Mouse (Mus musculus) liver, embryonic 16.5 days (tissue): ENCODE measurements around the gene A930018P22Rik. TPM values are rescaled to one million over a fixed set of nuclear protein-coding genes. Genes with fewer than 3 reads are reported as not detected.
"Not testable (repeated sequence)": the region's sequence is repeated elsewhere in the genome, so short reads cannot be mapped to it uniquely, and the experiment has no call there.

Experiments
- ATAC-seq: fragments of 200-750 bp; cut with Nextera tagmentation; 2 replicates; pipeline ENCODE4 v1.8.0; 2017; ENCODE audit warnings: low read depth, mild to moderate bottlenecking, moderate number of reproducible peaks, moderate library complexity
- H3K27ac ChIP-seq: fragments of 300-500 bp; sonication (generic); 2 replicates; pipeline ENCODE4 v1.5.1; 2014; ENCODE audit warnings: mild to moderate bottlenecking, low read length
- H3K27me3 ChIP-seq: fragments of 300-500 bp; sonication (generic); 2 replicates; pipeline ENCODE4 v1.6.1; 2014; ENCODE audit warnings: low read depth, low read length, mixed read lengths; ENCODE audit not compliant: control insufficient read depth, insufficient read depth
- H3K36me3 ChIP-seq: fragments of 300-500 bp; sonication (generic); 2 replicates; pipeline ENCODE4 v1.6.1; 2014; ENCODE audit warnings: mild to moderate bottlenecking; ENCODE audit not compliant: control insufficient read depth, insufficient read depth
- H3K4me1 ChIP-seq: fragments of 300-500 bp; sonication (generic); 2 replicates; pipeline ENCODE4 v1.6.1; 2014; ENCODE audit warnings: low read depth, low read length, mixed read lengths; ENCODE audit not compliant: control insufficient read depth
- H3K4me2 ChIP-seq: fragments of 300-500 bp; sonication (generic); 2 replicates; pipeline ENCODE4 v1.6.1; 2014; ENCODE audit warnings: low read depth, low read length, mixed read lengths
- H3K4me3 ChIP-seq: fragments of 300-500 bp; sonication (generic); 2 replicates; pipeline ENCODE4 v1.5.1; 2014; ENCODE audit warnings: low read depth, mild to moderate bottlenecking, low read length
- H3K9ac ChIP-seq: fragments of 300-500 bp; sonication (generic); 2 replicates; pipeline ENCODE4 v1.6.1; 2014; ENCODE audit warnings: low read depth, low read length
- H3K9me3 ChIP-seq: fragments of 300-500 bp; sonication (generic); replicated peaks from 2 replicates; pipeline ENCODE4 v1.6.1; 2016; ENCODE audit warnings: low read length; ENCODE audit not compliant: control insufficient read depth
- WGBS: fragments of 180-500 bp; shearing (Covaris S2); extraction: QIAGEN DNeasy Blood & Tissue Kit; methylation state at CpG from one replicate; pipeline ENCODE4 v1.1.7; 2014; ENCODE audit not compliant: insufficient replicate concordance; 5-methylcytosine and 5-hydroxymethylcytosine counted together
- polyA plus RNA-seq: library from polyadenylated mRNA; unstranded; fragments of >200 nt; fragmentation: Nextera tagmentation; extraction: Ambion mirVana; gene quantifications from 2 replicates; pipeline ENCODE4 v1.2.1, GENCODE M21; 2015

Gene A930018P22Rik
- polyA plus RNA-seq = 0.35 and 0.56 TPM in 2 replicates

DNA sequence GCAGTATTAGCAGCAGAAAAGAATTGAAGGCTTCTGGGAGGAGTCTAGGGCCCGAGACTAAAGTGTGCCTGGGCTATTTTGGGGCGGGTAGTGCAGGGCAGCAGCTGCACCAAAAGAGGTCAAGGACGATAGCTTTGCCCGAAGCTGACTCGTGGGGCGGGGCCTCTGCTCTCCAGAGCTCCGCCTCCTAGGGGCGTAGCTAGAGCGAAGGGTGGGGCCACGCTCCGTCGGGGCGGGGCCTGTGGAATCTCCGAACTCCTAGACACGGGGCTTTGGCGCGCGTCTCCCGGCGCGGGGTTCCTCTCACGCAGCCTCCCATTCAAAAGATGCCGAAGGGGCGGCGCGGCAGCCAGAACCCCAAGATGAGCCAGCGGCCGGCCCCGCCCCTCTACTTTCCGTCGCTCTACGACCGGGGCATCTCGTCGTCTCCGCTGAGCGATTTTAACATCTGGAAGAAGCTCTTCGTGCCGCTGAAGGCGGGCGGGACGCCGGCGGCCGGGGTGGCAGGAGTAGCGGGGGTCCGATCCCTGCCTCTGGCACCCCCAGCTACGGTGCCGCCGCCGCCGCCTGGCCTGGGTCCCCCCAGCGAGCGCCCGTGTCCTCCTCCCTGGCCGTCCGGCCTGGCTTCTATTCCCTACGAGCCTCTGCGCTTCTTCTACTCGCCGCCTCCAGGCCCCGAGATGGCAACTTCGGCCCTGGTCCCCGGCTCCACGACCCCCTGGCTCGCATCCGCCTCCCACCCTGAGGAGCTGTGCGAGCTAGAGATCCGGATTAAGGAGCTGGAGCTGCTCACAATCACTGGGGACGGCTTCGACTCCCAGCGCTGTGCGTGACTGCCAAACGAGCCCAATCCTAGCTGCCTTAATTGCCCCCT, at the start of gene A930018P22Rik:
TSS of gene A930018P22Rik (plus strand) at position 265 of the 874 bp plus-strand sequence.
- peak within 1 kb of the TSS; percentile 79 for H3K4me3 ChIP-seq
- under 1% methylated on average over 74 of the region's 74 CpGs for WGBS
- peaks cover 4% of the 10 kb centered on the region; the same call in 1 of the 2 replicates for H3K36me3 ChIP-seq
- peaks cover 38% of the 10 kb centered on the region for H3K4me1 ChIP-seq
- peaks cover 9% of the 10 kb centered on the region for H3K27me3 ChIP-seq
- peak within 1 kb of the TSS; percentile 93 for H3K4me2 ChIP-seq
- peak; percentile 88 for ATAC-seq
- peak within 1 kb of the TSS; percentile 98 for H3K9ac ChIP-seq
- peak within 1 kb of the TSS; percentile 97 for H3K27ac ChIP-seq
- H3K9me3 ChIP-seq = no peaks in the 10 kb centered on the region

- Histone ChIP-seq H3K27ac (peak overlapping the region; percentile 81), H3K4me1 (peaks cover 20% of the 10 kb centered on the region)
- 16% methylated on average over 5 of the region's 5 CpGs for WGBS
These were observed 44.3 kb upstream of the A930018P22Rik start for GRCm38 (mm10) chr2:104078285-104078684.

GRCm38 (mm10) chr2:104081436-104082050, 41.0 kb upstream of the A930018P22Rik start:
- H3K9ac ChIP-seq, H3K4me3 ChIP-seq, H3K36me3 ChIP-seq, H3K27me3 ChIP-seq, H3K27ac ChIP-seq, ATAC-seq, H3K4me2 ChIP-seq, H3K9me3 ChIP-seq: not testable (repeated sequence)
- no CpG with 5 or more reads among the region's 1 CpGs for WGBS
- peaks cover 24% of the 10 kb centered on the region for H3K4me1 ChIP-seq

More at GRCm38 (mm10) chr2:104078285-104078684, 44.3 kb upstream of the A930018P22Rik start:
- peak overlapping the region; percentile 29 for H3K4me2 ChIP-seq
- ATAC-seq = peak; percentile 98
- not testable (repeated sequence) for H3K9me3 ChIP-seq, H3K36me3 ChIP-seq, H3K27me3 ChIP-seq
- H3K9ac ChIP-seq = peak overlapping the region; percentile 40; the same call in 1 of the 2 replicates
- H3K4me3 ChIP-seq = 0 out of 2 replicates have a peak overlapping the region, but pooled peaks have one; percentile 1

GRCm38 (mm10) chr2:104082474-104082873, 40.1 kb upstream of the A930018P22Rik start:
- no peak overlapping the region for H3K4me2 ChIP-seq
- H3K4me3 ChIP-seq = no peak overlapping the region
- no peak overlapping the region for H3K9ac ChIP-seq
- peaks cover 28% of the 10 kb centered on the region for H3K4me1 ChIP-seq
- no peaks in the 10 kb centered on the region for H3K36me3 ChIP-seq
- no peaks in the 10 kb centered on the region for H3K9me3 ChIP-seq
- 0 out of 2 replicates have a peak, but pooled peaks have one; percentile 3 for ATAC-seq
- no peak overlapping the region for H3K27ac ChIP-seq
- no peaks in the 10 kb centered on the region for H3K27me3 ChIP-seq

- H3K4me2 ChIP-seq, H3K9ac ChIP-seq, H3K27ac ChIP-seq, H3K27me3 ChIP-seq, H3K9me3 ChIP-seq, H3K4me3 ChIP-seq, H3K36me3 ChIP-seq: not testable (repeated sequence)
- ATAC-seq = peak; percentile 68
- H3K4me1 ChIP-seq = peaks cover 22% of the 10 kb centered on the region
These were observed 38.5 kb upstream of the A930018P22Rik start for GRCm38 (mm10) chr2:104084027-104084426.

GRCm38 (mm10) chr2:104087562-104087961, 35.0 kb upstream of the A930018P22Rik start:
- not testable (repeated sequence) for H3K4me3 ChIP-seq, H3K9me3 ChIP-seq, H3K27me3 ChIP-seq, H3K36me3 ChIP-seq, H3K4me2 ChIP-seq, H3K9ac ChIP-seq
- Histone ChIP-seq H3K4me1 (peaks cover 21% of the 10 kb centered on the region), H3K27ac (peak overlapping the region; percentile 50; the same call in 1 of the 2 replicates)
- peak; percentile 75 for ATAC-seq
- whole genome bisulfite sequencing = 13% methylated on average over 1 of the region's 1 CpGs

DNA sequence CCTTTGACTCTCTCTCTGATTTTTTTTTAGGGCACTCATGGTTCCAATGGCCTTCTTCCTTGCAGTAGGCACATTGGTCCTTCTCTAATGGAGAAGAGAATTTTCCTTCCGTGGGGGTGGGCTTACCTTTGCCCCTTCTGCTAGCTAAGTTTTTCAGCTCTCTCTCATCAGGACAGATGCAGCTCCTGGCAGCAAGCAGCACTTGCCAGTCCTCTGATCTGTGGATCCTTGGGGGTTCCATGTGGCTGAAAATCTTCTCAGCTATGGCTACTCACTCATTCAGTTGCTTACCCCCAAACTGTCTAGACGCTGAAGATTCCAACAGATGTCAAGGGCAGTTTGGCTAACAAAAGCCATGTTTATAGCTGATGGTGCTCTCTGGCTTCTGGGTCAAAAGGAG, 29.3 kb upstream of the A930018P22Rik start:
- Histone ChIP-seq H3K27ac (no peak overlapping the region), H3K9ac (no peak overlapping the region), H3K4me3 (no peak overlapping the region), H3K36me3 (no peaks in the 10 kb centered on the region), H3K4me1 (peaks cover 19% of the 10 kb centered on the region), H3K4me2 (no peak overlapping the region), H3K9me3 (no peaks in the 10 kb centered on the region), H3K27me3 (no peaks in the 10 kb centered on the region)
- WGBS = 66% methylated on average over 2 of the region's 2 CpGs
- ATAC-seq = no peak

GRCm38 (mm10) chr2:104095741-104096213, 26.8 kb upstream of the A930018P22Rik start, which contains the start of gene Cd59a:
Gene Cd59a (plus strand): TSS chr2:104095801.
- Histone ChIP-seq H3K36me3 (no peaks in the 10 kb centered on the region), H3K27me3 (no peaks in the 10 kb centered on the region), H3K4me3 (peak within 1 kb of the TSS; percentile 67), H3K27ac (peak within 1 kb of the TSS; percentile 94), H3K9me3 (no peaks in the 10 kb centered on the region), H3K4me1 (peaks cover 40% of the 10 kb centered on the region), H3K4me2 (peak within 1 kb of the TSS; percentile 58), H3K9ac (peak within 1 kb of the TSS; percentile 78)
- ATAC-seq = peak; percentile 82
- WGBS = 2% methylated on average over 15 of the region's 15 CpGs
